Mouse (Mus musculus): ENCODE measurements around the gene Prss44. TPM values are rescaled to one million over a fixed set of nuclear protein-coding genes. Genes with fewer than 3 reads are reported as not detected.
"Not testable (repeated sequence)": the region's sequence is repeated elsewhere in the genome, so short reads cannot be mapped to it uniquely, and the experiment has no call there.

Prss44 gene
- not detected in 3 replicates for total RNA-seq (2017)

- ATAC-seq (replicated peaks; ENCODE audit: insufficient number of reproducible peaks, low FRiP score, low TSS enrichment, poor library complexity, severe bottlenecking) = no peak
Observed at GRCm38 (mm10) chr9:110813789-110814188, at the start of gene Prss44. Gene Prss44, plus strand, starts transcription at chr9:110813994.

- ATAC-seq (replicated peaks; ENCODE audit: insufficient number of reproducible peaks, low FRiP score, low TSS enrichment, poor library complexity, severe bottlenecking) = no peak
Observed at GRCm38 (mm10) chr9:110772336-110772735, 41.5 kb upstream of the Prss44 start.

GRCm38 (mm10) chr9:110774403-110775268, 39.2 kb upstream of the Prss44 start:
- ATAC-seq (replicated peaks; ENCODE audit: insufficient number of reproducible peaks, low FRiP score, low TSS enrichment, poor library complexity, severe bottlenecking) = no peak

- ATAC-seq (replicated peaks; ENCODE audit: insufficient number of reproducible peaks, low FRiP score, low TSS enrichment, poor library complexity, severe bottlenecking) = no peak
Observed at GRCm38 (mm10) chr9:110775269-110776022, 38.3 kb upstream of the Prss44 start.

- no peak for ATAC-seq (replicated peaks; ENCODE audit: insufficient number of reproducible peaks, low FRiP score, low TSS enrichment, poor library complexity, severe bottlenecking)
Observed at GRCm38 (mm10) chr9:110778100-110778499, 35.7 kb upstream of the Prss44 start.

- ATAC-seq (replicated peaks; ENCODE audit: insufficient number of reproducible peaks, low FRiP score, low TSS enrichment, poor library complexity, severe bottlenecking) = no peak
Observed at GRCm38 (mm10) chr9:110778559-110778958, 35.2 kb upstream of the Prss44 start.

GRCm38 (mm10) chr9:110779242-110779913, 34.4 kb upstream of the Prss44 start:
- no peak for ATAC-seq (replicated peaks; ENCODE audit: insufficient number of reproducible peaks, low FRiP score, low TSS enrichment, poor library complexity, severe bottlenecking)

GRCm38 (mm10) chr9:110781256-110781721, 32.5 kb upstream of the Prss44 start:
- ATAC-seq (replicated peaks; ENCODE audit: insufficient number of reproducible peaks, low FRiP score, low TSS enrichment, poor library complexity, severe bottlenecking) = peak; percentile 72

- ATAC-seq (replicated peaks; ENCODE audit: insufficient number of reproducible peaks, low FRiP score, low TSS enrichment, poor library complexity, severe bottlenecking) = no peak
Observed at GRCm38 (mm10) chr9:110781731-110782130, 32.1 kb upstream of the Prss44 start.

- ATAC-seq (replicated peaks; ENCODE audit: insufficient number of reproducible peaks, low FRiP score, low TSS enrichment, poor library complexity, severe bottlenecking) = no peak
Observed at GRCm38 (mm10) chr9:110783611-110784010, 30.2 kb upstream of the Prss44 start.

- no peak for ATAC-seq (replicated peaks; ENCODE audit: insufficient number of reproducible peaks, low FRiP score, low TSS enrichment, poor library complexity, severe bottlenecking)
Observed at GRCm38 (mm10) chr9:110788169-110788568, 25.6 kb upstream of the Prss44 start.

GRCm38 (mm10) chr9:110790462-110790861, 23.3 kb upstream of the Prss44 start:
- no peak for ATAC-seq (replicated peaks; ENCODE audit: insufficient number of reproducible peaks, low FRiP score, low TSS enrichment, poor library complexity, severe bottlenecking)

GRCm38 (mm10) chr9:110797013-110797412, 16.8 kb upstream of the Prss44 start:
- no peak for ATAC-seq (replicated peaks; ENCODE audit: insufficient number of reproducible peaks, low FRiP score, low TSS enrichment, poor library complexity, severe bottlenecking)

GRCm38 (mm10) chr9:110797866-110798265, 15.9 kb upstream of the Prss44 start, which contains the start of gene Prss42:
Gene Prss42, plus strand, starts transcription at chr9:110798166.
- ATAC-seq (replicated peaks; ENCODE audit: insufficient number of reproducible peaks, low FRiP score, low TSS enrichment, poor library complexity, severe bottlenecking) = no peak

- ATAC-seq (replicated peaks; ENCODE audit: insufficient number of reproducible peaks, low FRiP score, low TSS enrichment, poor library complexity, severe bottlenecking) = no peak
Observed at GRCm38 (mm10) chr9:110800834-110801479, 12.8 kb upstream of the Prss44 start.

GRCm38 (mm10) chr9:110803294-110803693, 10.5 kb upstream of the Prss44 start:
- ATAC-seq (replicated peaks; ENCODE audit: insufficient number of reproducible peaks, low FRiP score, low TSS enrichment, poor library complexity, severe bottlenecking) = 0 out of 2 replicates have a peak, but pooled peaks have one; percentile 17

GRCm38 (mm10) chr9:110810051-110810450, 3.7 kb upstream of the Prss44 start:
- no peak for ATAC-seq (replicated peaks; ENCODE audit: insufficient number of reproducible peaks, low FRiP score, low TSS enrichment, poor library complexity, severe bottlenecking)

- ATAC-seq (replicated peaks; ENCODE audit: insufficient number of reproducible peaks, low FRiP score, low TSS enrichment, poor library complexity, severe bottlenecking) = not testable (repeated sequence)
Observed at GRCm38 (mm10) chr9:110820546-110820945, 6.8 kb downstream of the Prss44 start.

GRCm38 (mm10) chr9:110821436-110821835, 7.6 kb downstream of the Prss44 start:
- no peak for ATAC-seq (replicated peaks; ENCODE audit: insufficient number of reproducible peaks, low FRiP score, low TSS enrichment, poor library complexity, severe bottlenecking)
